Mouse (Mus musculus): ENCODE data around the gene Atp9a.

Gene Atp9a

DNA sequence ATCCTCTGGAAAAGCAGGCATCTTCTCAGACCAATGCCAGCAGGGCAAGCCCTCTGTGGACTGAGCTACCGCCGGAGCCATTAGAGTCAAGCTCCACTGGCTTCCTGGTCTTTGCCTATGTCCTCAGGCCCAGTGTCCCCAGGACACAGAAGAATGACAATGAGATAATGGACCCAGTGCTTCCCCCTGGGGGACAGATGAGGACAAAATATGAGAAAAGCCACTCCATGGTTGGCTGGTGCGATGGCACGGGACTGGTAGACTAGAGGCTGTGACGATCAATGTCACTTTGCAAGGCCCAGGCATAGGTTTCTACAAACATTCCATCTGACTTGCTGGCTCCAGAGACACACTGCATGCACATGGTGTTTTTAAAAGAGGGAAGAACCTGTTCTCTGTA lies 149.2 kb downstream of the Atp9a start:
- DNase-seq: no peak

DNA sequence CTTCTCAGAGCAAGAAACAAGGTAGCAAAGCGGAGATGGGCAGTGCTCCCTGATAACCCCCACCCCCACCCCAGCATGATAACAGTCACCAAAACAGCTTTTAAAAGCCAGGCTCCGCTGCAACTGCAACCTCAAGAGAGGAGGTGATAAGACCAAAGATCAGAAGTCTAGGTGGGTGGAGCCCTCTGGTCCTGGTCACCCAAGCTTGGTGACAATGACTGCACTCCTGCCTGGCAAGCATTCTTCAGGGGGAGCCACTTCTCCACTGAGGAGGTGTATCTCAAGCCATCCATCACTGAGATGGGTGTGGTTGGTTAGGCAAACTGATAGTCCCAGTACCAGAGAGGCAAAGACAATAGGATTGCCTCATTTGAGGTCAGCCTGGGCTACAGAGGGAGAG lies 151.1 kb downstream of the Atp9a start:
- DNase-seq: no peak

DNA sequence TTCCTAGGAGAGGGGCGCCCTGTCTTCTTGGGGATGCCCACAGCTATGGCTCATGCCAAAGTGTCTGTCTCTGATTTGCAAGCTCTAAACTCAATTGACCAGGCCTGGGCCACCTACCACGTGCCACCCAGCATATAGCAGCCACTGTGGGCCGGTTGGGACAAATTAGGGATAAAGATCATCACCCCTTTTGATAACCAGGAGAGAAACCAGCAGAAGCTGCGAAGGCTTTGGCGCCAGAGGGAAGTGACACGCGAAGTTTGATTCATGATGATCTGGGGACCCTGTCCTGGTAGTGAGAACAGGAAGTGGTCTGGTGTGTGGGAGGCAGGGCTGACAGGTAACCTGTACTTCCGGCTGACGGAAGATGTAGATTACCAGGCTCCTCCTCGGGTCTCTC lies 151.7 kb downstream of the Atp9a start:
- peak; percentile 49 for DNase-seq

DNA sequence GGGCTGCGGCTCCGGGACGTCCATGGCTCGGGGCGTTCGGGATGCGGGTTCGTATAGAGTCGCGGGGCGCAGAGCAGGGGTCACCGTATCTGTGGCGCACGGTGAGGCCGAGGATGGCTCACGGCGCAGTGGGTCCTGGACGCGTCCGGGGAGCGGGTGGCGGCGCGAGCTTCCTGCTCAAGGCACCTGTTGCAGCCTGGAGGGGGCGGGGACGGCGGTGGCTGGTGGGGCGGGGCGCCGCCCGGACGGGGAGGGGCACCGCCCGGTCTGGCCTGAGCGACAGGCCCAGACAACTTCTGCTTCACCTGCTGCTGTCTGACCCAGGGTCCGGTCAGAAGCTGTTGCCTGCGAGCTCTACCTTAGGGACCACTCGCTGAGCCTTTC lies 152.0 kb downstream of the Atp9a start:
- no peak for DNase-seq

DNA sequence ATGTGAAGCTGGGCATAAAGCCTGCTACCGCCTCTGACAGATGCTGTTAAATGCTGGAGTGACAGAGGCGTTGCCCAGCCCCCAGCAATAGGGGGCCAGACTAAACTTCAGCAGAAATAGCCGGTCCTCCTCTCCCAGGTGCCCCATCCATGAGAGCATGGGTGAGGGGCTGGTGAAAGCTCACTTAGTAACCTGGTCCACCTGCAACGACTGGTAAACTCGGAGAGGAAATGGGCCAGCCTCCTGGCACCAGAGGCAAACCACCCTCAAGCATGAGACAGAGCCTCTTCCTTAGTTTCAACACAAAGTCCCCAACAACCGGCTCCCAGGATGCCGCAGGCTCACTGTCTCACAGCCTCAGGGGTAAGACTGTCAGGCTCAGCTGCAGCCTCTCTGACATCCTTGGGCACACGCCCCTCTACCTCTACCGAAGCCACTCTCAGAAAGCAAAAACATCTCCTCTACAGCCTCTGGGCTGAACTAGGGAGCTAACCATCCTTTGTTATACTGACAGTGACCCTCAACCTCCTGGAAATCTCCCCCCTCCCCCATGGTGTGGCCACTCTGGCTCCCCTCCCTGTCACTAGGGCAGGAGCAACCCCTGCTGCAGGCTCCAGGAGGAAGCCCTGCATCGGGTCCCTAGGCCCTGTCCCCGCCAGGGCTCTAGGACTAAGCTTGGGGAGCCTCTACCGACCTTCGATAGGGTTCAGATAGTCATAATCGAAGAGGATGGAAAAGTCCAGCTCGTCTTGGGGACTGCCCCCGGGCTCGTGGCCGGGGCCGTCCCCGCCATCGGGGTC lies 152.6 kb downstream of the Atp9a start:
- DNase-seq: no peak

DNA sequence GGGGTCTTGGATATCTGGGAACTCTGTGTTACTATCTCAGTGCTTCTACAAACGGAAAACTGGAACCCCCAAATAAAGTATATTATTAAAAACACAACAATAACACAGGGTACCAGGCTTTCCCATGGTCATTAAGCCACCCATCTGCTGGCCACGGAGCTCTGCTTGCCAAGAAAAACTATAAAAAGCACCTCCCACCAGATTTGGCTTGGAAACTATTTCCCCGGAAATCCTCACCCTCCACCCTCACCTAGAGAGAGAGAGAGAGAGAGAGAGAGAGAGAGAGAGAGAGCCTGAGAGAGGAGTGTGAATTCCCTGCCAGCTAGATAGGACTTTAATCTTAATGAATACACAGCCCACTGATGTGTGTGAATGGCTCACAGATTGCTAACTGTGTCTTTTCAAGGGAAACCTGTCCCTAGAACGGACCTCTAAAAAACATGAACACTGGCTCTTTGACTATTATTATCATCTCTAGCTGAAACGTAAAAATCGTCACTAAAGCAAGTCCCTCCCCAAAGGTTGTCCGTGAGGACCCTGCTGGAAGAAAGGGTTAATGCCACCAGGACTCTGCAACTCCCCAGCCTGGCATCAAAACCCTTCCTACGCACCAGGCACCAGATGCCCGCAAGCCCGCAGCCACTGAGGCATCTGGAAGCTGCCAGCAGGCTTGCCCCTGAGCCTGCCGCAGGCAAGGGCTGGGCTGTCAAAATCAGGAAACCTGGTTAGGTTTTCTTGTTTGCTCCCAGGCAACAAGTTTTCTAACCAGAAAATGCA lies 153.4 kb downstream of the Atp9a start:
- no peak for DNase-seq

DNA sequence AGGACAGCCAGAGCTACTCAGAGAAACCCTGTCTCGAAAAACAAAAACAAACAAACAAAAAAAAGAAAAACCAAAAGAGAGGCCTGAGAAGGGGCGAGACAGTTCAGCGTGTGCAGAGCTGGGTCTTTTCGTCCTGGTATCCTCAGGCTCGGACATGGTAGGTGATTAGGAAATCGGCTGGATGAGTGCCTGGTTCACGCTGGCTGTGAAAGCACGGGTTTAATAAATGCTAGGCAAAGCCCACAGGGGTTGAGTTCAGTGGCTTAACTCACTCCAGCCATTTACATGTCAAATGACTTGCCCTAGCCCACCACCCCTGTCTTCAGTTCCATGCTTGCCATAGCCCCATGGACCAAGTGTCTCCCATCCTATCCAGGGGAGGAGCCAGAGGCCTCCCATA lies 155.1 kb downstream of the Atp9a start:
- peak; percentile 58 for DNase-seq

DNA sequence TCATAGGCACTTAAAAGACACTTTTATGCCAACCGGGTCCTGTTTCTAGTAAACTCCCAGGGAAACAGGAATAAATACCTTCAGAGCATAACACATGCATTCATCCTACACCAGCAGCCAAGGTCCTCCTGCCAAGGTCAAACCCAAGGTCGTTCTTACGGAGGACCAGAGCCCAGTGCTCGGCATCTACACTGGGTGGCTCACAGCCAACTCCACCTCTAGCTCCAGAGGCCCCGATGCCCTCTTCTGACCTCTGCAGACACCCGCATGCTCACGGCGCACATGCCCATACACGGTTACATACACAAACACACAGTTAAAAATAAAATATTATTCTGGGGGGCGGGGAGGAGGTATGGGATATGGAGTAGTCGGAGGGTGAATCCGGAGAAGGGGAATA lies 155.7 kb downstream of the Atp9a start:
- DNase-seq: peak; percentile 55

DNA sequence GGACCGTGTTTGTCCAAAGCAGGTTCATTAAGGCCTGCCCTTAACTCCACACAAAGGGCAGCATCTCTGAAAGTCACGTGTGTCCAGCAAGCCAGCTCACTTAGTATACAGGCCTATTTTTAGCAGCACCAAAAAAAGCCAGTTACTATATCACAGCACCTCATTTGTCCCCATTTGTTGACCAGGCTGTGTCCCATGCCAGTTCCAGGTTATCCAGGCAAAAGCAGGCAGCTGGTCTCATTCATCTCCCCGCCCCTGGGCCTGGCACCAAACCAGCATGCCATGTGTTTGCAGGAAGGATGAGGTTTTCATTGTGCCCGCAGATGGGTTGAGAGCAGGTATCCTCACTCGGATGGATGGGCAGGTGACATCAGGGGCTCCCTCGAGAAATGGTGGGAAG lies 157.4 kb downstream of the Atp9a start:
- DNase-seq: peak; percentile 63
